Mouse (Mus musculus): ENCODE data around the gene Zfp296. TPM values are rescaled to one million over a fixed set of nuclear protein-coding genes. Genes with fewer than 3 reads are reported as not detected.

The Zfp296 gene
- polyA plus RNA-seq (2012; rRNA removed; ENCODE audit: low replicate concordance) = 3.9 and 4.8 TPM in 2 replicates

DNA sequence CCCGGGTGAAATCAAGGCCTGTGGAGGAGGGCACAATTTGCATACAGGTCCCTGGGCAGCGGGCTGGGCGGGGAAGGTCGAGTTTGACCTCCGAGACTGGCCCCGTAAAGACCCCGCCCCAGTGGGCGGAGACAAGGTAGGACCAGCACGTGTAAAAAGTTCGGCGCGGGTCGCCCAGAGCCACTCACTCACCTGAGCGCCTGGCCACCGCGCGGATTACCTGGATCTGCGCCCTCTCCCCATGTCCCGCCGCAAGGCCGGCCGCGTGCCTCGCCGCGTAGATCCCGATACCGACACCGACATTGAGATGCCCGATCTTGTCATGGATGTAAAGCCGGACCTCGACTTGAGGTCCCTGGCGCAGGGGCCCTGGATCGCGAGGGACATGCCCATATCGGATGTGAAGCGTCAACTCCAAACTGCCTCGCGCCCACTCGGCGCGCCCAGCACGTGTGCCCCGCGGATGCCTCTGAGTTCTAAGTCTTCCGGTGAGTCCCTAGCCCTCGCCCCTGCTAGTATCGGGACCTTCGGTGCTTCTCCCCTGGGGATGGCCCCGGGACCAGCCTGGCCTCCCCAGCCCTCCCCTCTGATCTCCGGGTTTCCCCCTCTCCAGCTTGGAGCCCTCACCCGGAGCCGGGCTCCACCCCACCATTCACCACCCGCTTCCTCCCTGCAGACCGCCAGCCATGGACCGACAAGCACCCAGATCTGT lies at the start of gene Zfp296, which contains the start of gene Gemin7:
Gene Zfp296, plus strand, starts transcription at position 147 of the 712 bp plus-strand sequence.
Gene Gemin7, minus strand, starts transcription at position 455 of the 712 bp plus-strand sequence.

DNA sequence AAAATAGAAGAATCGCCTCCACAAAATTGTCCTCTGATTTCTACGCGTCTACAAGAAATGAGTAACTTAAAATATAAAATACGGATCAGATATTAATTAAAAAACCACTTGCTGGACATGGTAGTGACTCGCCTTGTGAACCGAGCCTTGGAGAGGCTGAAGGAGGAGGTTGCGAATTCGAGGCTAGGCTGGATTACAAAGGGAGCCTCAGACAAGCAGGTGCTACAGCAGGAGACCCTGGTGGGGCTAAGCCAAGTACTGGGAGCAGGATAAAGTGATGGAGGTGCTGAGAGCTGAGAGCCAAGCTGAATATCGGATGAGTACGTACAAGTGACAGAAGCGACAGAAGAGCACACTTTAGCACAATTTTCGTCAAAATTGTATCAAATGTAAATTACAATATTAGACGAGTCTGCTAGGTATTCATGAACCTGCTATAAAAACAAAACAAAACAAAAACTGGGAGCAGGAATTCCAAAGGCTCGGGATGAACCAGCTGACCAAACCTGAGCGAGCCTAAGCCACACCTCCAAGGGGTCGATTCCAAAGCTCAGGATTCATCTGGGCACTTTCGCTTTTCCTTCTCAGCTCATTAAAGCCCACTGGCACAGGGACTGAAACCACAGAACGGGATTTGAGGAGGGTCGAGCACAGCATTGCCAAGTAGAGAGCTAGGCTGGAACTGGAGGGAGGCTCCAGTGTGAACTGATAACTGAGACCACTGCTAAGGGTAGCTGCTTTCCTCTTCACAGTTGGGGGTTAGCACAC lies 14.3 kb upstream of the Zfp296 start, which contains the start of gene Ppp1r37:
Gene Ppp1r37, minus strand, starts transcription at position 434 of the 768 bp plus-strand sequence.

DNA sequence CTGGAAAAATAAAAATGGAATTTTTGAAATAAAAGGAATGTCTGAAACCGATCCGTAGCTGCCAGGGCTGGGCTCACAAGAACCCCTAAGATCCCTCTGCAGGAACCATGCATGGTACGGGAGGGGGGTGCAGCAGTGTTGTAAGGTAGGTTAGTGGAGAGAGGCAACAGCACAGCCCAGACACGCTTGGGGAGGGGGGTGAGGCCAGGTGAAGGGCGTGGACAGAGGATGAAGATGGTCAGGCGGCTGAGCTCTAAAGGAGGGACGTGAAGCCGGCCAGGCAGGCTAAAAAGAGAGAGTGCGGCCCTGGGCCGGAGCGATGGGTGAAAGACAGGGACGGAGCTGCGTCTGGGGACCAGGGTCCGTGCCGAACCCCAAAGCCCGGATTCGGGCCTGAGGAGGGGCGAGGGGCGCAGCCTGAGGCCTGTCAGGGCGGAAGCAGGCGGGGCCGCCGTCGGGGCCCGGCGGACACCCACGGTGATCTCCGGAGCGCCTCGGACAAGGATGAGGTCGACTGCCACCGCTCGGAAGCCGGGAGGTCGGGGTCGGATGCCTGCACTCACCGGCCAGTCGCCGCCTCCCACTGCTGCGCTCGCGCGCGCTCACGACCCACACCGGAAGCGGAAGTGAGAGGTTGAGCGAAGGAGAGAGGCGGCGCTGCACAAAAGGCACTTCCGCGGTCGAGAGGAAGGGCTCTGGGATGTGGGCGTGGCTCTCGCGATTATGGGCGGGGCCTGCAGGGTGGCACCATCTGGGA lies 26.9 kb downstream of the Zfp296 start, which contains the start of gene Clasrp:
Gene Clasrp, minus strand, starts transcription at position 638 of the 757 bp plus-strand sequence.

DNA sequence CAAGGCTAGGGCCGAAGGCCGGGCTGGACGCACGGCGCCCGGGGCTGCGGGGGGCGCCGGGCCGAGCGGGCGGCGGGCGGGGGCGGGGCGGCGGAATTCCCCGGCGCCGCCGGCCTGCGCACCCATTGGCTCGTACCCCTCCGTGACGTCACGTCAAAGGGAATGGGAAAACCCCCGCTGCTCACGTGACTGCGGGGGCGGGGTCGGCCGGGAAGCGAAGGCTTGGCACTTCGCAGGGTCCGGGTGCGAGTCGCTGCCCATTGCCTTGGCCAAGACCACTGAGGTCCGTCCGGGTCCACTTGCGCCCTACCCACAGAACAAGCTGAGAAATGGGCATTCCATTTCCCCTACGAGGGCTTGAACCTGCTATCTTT lies 52.3 kb downstream of the Zfp296 start, which contains the start of gene Relb:
Gene Relb, minus strand, starts transcription at position 78 of the 374 bp plus-strand sequence.

Other genes with a start within 250 kb of the Zfp296 start
- gene Ercc1, start 232.5 kb upstream of the Zfp296 start, polyA plus RNA-seq (2012; rRNA removed; ENCODE audit: low replicate concordance) = 14.9 and 16.2 TPM in 2 replicates
- gene Cd3eap, start 217.8 kb upstream of the Zfp296 start, polyA plus RNA-seq (2012; rRNA removed; ENCODE audit: low replicate concordance) = 1.9 and 5.3 TPM in 2 replicates
- 7.7 and 8.8 TPM in 2 replicates for gene Ppp1r13l, start 217.5 kb upstream of the Zfp296 start, polyA plus RNA-seq (2012; rRNA removed; ENCODE audit: low replicate concordance)
- gene Ercc2, start 195.3 kb upstream of the Zfp296 start, polyA plus RNA-seq (2012; rRNA removed; ENCODE audit: low replicate concordance) = 37.5 and 41.5 TPM in 2 replicates
- gene Klc3, start 173.2 kb upstream of the Zfp296 start, polyA plus RNA-seq (2012; rRNA removed; ENCODE audit: low replicate concordance) = 1.2 and 2.1 TPM in 2 replicates
- gene Ckm, start 172.5 kb upstream of the Zfp296 start, polyA plus RNA-seq (2012; rRNA removed; ENCODE audit: low replicate concordance) = 51.7 and 59.9 TPM in 2 replicates
- gene Mark4, start 118.5 kb upstream of the Zfp296 start, polyA plus RNA-seq (2012; rRNA removed; ENCODE audit: low replicate concordance) = 15.0 and 33.5 TPM in 2 replicates
- gene Exoc3l2, start 114.0 kb upstream of the Zfp296 start, polyA plus RNA-seq (2012; rRNA removed; ENCODE audit: low replicate concordance) = 5.1 and 11.1 TPM in 2 replicates
- gene Bloc1s3, start 68.9 kb upstream of the Zfp296 start, polyA plus RNA-seq (2012; rRNA removed; ENCODE audit: low replicate concordance) = 10.5 and 31.4 TPM in 2 replicates
- gene Trappc6a, start 68.9 kb upstream of the Zfp296 start, polyA plus RNA-seq (2012; rRNA removed; ENCODE audit: low replicate concordance) = 159 and 195 TPM in 2 replicates
- 0.15 and 0.18 TPM in 2 replicates for gene Nkpd1, start 59.4 kb upstream of the Zfp296 start, polyA plus RNA-seq (2012; rRNA removed; ENCODE audit: low replicate concordance)
- gene Ppp1r37, start 14.2 kb upstream of the Zfp296 start, polyA plus RNA-seq (2012; rRNA removed; ENCODE audit: low replicate concordance) = 99.5 and 166 TPM in 2 replicates
- gene Gemin7, start 308 bp downstream of the Zfp296 start, polyA plus RNA-seq (2012; rRNA removed; ENCODE audit: low replicate concordance) = 94.7 and 164 TPM in 2 replicates
- gene Clasrp, start 27.2 kb downstream of the Zfp296 start, polyA plus RNA-seq (2012; rRNA removed; ENCODE audit: low replicate concordance) = 168 and 347 TPM in 2 replicates
- gene Relb, start 52.2 kb downstream of the Zfp296 start, polyA plus RNA-seq (2012; rRNA removed; ENCODE audit: low replicate concordance) = 41.9 and 115 TPM in 2 replicates
- 104 and 143 TPM in 2 replicates for gene Clptm1, start 87.7 kb downstream of the Zfp296 start, polyA plus RNA-seq (2012; rRNA removed; ENCODE audit: low replicate concordance)
- gene Apoc2, start 100.7 kb downstream of the Zfp296 start, polyA plus RNA-seq (2012; rRNA removed; ENCODE audit: low replicate concordance) = 950 and 3,249 TPM in 2 replicates
- gene Gm44805, start 104.1 kb downstream of the Zfp296 start, polyA plus RNA-seq (2012; rRNA removed; ENCODE audit: low replicate concordance) = 1.4 TPM in 1 of 2 replicates, not detected in the other
- 0.36 and 1.9 TPM in 2 replicates for gene Apoc4, start 104.2 kb downstream of the Zfp296 start, polyA plus RNA-seq (2012; rRNA removed; ENCODE audit: low replicate concordance)
- 0.72 and 1.2 TPM in 2 replicates for gene Apoc1, start 115.4 kb downstream of the Zfp296 start, polyA plus RNA-seq (2012; rRNA removed; ENCODE audit: low replicate concordance)
- gene Apoe, start 121.9 kb downstream of the Zfp296 start, polyA plus RNA-seq (2012; rRNA removed; ENCODE audit: low replicate concordance) = 286 and 462 TPM in 2 replicates
- gene Tomm40, start 138.2 kb downstream of the Zfp296 start, polyA plus RNA-seq (2012; rRNA removed; ENCODE audit: low replicate concordance) = 95.8 and 122 TPM in 2 replicates
- 232 and 247 TPM in 2 replicates for gene Nectin2, start 173.2 kb downstream of the Zfp296 start, polyA plus RNA-seq (2012; rRNA removed; ENCODE audit: low replicate concordance)
- gene Bcam, start 193.7 kb downstream of the Zfp296 start, polyA plus RNA-seq (2012; rRNA removed; ENCODE audit: low replicate concordance) = 25.1 and 27.9 TPM in 2 replicates
- gene Cblc, start 219.5 kb downstream of the Zfp296 start, polyA plus RNA-seq (2012; rRNA removed; ENCODE audit: low replicate concordance) = 94.7 and 149 TPM in 2 replicates
- 202 and 317 TPM in 2 replicates for gene Bcl3, start 245.5 kb downstream of the Zfp296 start, polyA plus RNA-seq (2012; rRNA removed; ENCODE audit: low replicate concordance)